Mouse (Mus musculus) heart, adult 2 months (tissue): ENCODE data around the gene Rcvrn. TPM values are rescaled to one million over a fixed set of nuclear protein-coding genes. Genes with fewer than 3 reads are reported as not detected.

Experiments used
- DNase-seq, 2 experiments: peaks; one replicate each; pipeline ENCODE4 v3.0.0; 2021
- H3K27ac ChIP-seq: fragments of 200-600 bp; 2 replicates; pipeline ENCODE4 v1.8.1; 2022
- H3K27me3 ChIP-seq: fragments of 200-500 bp; 2 replicates; pipeline ENCODE4 v1.6.1; 2012; ENCODE audit warnings: mild to moderate bottlenecking, low read length, inconsistent platforms, mixed read lengths; ENCODE audit not compliant: control insufficient read depth, insufficient read depth
- H3K36me3 ChIP-seq: fragments of 200-500 bp; 2 replicates; pipeline ENCODE4 v1.6.1; 2012; ENCODE audit warnings: low read length, inconsistent platforms; ENCODE audit not compliant: control insufficient read depth, insufficient read depth
- H3K4me1 ChIP-seq: fragments of 200-500 bp; 2 replicates; pipeline ENCODE4 v1.6.1; 2011; ENCODE audit warnings: low read length; ENCODE audit not compliant: control insufficient read depth, insufficient read depth
- H3K4me3 ChIP-seq: fragments of 200-600 bp; 2 replicates; pipeline ENCODE4 v1.8.1; 2022
- H3K79me2 ChIP-seq: fragments of 200-500 bp; replicated peaks from 2 replicates; pipeline ENCODE4 v1.6.1; 2012; ENCODE audit warnings: mild to moderate bottlenecking, inconsistent platforms, low read length, moderate library complexity, mixed read lengths; ENCODE audit not compliant: control insufficient read depth, insufficient read depth
- H3K9ac ChIP-seq: fragments of 200-500 bp; 2 replicates; pipeline ENCODE4 v1.6.1; 2012; ENCODE audit warnings: low read depth, mild to moderate bottlenecking, control low read depth, inconsistent platforms, low read length, mixed read lengths
- CTCF ChIP-seq: fragments of 200-600 bp; IDR thresholded peaks from 2 replicates; pipeline ENCODE4 v1.8.1; 2022; ENCODE audit warnings: antibody characterized with exemption, mild to moderate bottlenecking, moderate library complexity
- EP300 ChIP-seq: fragments of 200-500 bp; IDR thresholded peaks from 2 replicates; pipeline ENCODE4 v1.6.1; 2011; ENCODE audit warnings: low read depth, low read length, control low read depth; ENCODE audit not compliant: insufficient read depth
- POLR2A ChIP-seq: fragments of 200-500 bp; IDR thresholded peaks from 2 replicates; pipeline ENCODE4 v1.6.1; 2011; ENCODE audit warnings: mild to moderate bottlenecking, low read depth, low read length, control low read depth; ENCODE audit not compliant: insufficient read depth
- WGBS: fragments of 180-500 bp; shearing (Covaris S2); methylation state at CpG from one replicate; pipeline ENCODE4 v1.1.7; 2018; 5-methylcytosine and 5-hydroxymethylcytosine counted together
- intact Hi-C: fragments of 180-260 bp; cut with DNase I; formaldehyde crosslinking; loops from one replicate; pipeline ENCODE4 v1.15.1; 2025
- polyA plus RNA-seq: library from polyadenylated mRNA; depleted of rRNA; stranded (reverse); fragments of >200 nt; gene quantifications from 2 replicates; pipeline ENCODE4 v1.2.3, GENCODE M21; 2012
- total RNA-seq, 2 experiments: library from RNA; stranded (reverse); gene quantifications; 2 replicates each; pipeline ENCODE4 v1.2.3; 2021

Gene Rcvrn
- total and polyA plus RNA-seq, 3 experiments = not detected

DNA sequence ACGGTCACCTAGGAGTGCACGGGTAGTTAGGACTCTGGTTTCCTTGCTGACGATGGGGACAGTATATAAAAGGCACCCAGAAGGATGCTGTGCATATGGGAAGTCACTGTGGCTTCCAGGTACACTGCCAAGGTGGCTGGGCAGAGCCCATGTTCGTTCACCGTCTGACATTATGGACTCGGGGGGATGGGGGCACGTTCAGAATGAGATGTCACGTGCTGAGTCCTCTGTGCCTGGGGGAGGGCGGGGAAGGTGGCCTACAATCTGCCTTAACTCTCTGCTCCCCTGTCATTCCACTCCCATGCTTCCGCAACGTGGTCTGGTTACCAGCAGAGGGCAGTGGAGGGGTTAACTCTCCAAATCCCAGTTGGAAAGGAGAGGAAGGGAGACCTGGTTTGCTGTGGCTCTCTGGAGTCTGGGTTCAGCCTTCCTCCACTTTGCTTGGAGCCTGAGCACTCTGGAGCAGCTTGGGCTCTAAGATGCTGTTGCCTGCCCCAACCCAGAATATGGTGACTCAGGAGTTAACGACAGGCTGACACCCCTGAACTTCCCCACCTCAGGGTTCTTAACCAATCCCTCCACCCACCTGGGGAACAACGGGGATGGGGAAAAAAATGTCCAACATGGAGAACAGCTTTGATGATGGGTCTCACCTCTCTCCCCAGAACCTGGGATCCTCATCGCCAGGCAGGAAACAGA lies 42.8 kb upstream of the Rcvrn start:
- Histone ChIP-seq H3K79me2 (no peaks in the 10 kb centered on the region), H3K9ac (no peak overlapping the region), H3K4me1 (no peaks in the 10 kb centered on the region), H3K4me3 (no peak overlapping the region), H3K27me3 (no peaks in the 10 kb centered on the region), H3K36me3 (no peaks in the 10 kb centered on the region), H3K27ac (no peak overlapping the region)
- DNase-seq = no peak
- WGBS = 25% methylated on average over 14 of the region's 14 CpGs
- intact Hi-C loops = no loop called here
- TF ChIP-seq POLR2A (no peak), CTCF (peak; percentile 60), EP300 (no peak)

DNA sequence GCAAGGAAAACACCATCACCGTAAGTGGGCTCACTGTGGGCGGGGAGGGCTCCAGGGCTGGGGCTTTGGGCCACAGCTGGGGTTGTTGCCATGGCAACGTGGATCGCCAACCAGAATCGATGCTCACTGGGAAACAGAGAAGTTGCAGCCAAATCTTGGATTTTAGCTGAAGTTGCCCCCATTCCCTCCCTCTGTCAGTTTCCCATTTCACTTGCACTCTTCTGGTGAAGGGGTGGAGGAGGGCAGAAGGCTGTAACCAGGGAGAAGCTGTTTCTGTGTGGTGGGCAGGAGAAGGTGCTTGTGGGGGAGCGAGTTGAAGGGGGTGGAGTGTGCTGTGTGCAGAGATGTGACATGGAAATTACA lies 42.3 kb upstream of the Rcvrn start:
- H3K9ac ChIP-seq = no peak overlapping the region
- H3K27ac ChIP-seq = no peak overlapping the region
- no peaks in the 10 kb centered on the region for H3K79me2 ChIP-seq
- intact Hi-C loops = no loop called here
- no peaks in the 10 kb centered on the region for H3K27me3 ChIP-seq
- DNase-seq = no peak
- H3K36me3 ChIP-seq = no peaks in the 10 kb centered on the region
- no peak overlapping the region for H3K4me3 ChIP-seq
- no peaks in the 10 kb centered on the region for H3K4me1 ChIP-seq
- 53% methylated on average over 6 of the region's 6 CpGs for WGBS
- TF ChIP-seq EP300 = no peak
- TF ChIP-seq POLR2A = no peak
- TF ChIP-seq CTCF = no peak

DNA sequence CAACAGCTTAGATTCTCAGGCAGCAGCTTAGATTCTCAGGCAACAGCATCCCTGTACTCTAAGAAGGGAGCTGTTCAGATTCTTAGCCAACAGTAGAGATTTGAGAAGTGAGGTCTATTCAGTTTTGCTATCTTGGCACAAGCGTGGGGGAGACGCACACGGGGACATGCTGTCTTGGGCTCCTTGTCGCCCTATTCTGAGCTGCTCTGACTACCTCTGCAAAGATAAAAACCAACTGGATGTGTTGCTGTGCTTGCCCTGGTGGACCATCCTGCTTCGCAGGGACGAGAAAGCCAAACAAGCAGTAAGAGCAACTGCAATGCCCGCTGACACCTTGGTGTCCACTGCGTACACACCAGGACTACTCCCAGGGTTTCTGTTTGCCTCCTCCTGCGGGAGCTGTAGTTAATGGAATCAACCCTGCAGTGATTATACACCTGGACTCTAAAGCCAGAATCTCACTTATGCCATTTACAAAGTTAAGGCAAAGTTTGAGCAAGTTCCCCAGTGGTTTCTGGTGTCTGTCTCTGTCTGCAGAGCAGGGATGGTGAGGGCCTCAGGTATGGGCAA lies 41.5 kb upstream of the Rcvrn start:
- DNase-seq = no peak
- intact Hi-C loops = no loop called here
- Histone ChIP-seq H3K27ac (no peak overlapping the region), H3K4me1 (no peaks in the 10 kb centered on the region), H3K36me3 (no peaks in the 10 kb centered on the region), H3K79me2 (no peaks in the 10 kb centered on the region), H3K27me3 (no peaks in the 10 kb centered on the region), H3K9ac (no peak overlapping the region), H3K4me3 (no peak overlapping the region)
- TF ChIP-seq CTCF (no peak), EP300 (no peak), POLR2A (no peak)
- WGBS = 88% methylated on average over 9 of the region's 9 CpGs

DNA sequence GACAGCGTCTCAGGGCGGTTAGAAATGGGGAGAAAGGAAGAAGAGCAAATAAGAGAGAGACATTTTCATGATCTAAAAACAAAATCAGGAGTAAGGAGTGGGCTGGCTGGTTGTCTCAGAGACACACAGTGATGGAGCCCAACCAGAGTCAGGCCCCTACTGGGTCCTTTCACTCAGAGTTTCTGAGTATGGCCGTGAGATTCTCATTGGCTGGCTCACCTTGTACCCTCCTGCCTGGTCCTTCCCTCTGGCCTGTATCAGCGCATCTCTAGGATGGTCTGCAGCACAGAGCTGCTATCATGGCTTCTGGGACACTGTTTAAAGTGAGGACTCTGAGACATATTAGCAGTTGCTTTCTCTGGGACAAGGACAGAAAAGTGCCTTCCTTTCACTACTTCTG lies 40.6 kb upstream of the Rcvrn start:
- Histone ChIP-seq H3K9ac (no peak overlapping the region), H3K79me2 (no peaks in the 10 kb centered on the region), H3K27ac (no peak overlapping the region), H3K36me3 (no peaks in the 10 kb centered on the region), H3K27me3 (no peaks in the 10 kb centered on the region), H3K4me1 (no peaks in the 10 kb centered on the region), H3K4me3 (no peak overlapping the region)
- intact Hi-C loops = no loop called here
- WGBS = 92% methylated on average over 4 of the region's 4 CpGs
- TF ChIP-seq POLR2A (no peak), CTCF (no peak), EP300 (no peak)
- DNase-seq = no peak

DNA sequence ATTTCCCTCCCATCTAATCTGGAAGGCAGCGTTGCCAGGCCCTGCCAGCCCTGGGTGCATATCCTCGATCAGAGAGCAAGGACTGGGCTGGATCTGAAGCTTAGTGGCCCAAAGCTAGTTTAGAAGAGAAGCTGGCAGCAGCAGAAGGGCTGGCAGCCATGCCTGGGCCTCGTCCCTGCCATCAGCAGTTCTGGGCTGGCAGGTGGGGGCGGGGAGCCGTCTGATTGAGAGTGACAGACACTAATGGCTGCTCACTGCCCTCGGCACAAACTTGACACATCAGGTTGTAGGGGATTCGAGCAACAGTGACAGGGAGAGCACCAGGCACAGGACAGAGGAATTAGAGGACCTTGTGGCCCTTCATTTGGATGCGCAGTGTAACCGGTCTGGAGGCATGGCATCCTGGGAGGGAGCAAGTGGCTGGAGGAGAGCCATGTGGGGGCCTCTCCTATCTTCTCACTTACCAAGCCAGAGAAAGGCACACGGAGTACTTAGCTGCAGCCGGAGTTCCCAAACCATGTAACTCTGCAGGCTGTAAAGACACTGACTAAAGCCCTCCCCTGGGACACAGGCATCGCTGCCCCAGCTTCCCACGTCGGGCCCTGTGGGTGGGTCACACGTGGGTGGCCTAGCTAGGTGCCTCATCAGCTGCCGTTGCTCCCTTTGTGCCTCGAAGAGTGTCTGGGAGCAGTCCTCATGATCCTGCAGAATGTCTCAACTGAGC lies 39.7 kb upstream of the Rcvrn start:
- DNase-seq = peak in 1 of 2 experiments; percentile 32
- Histone ChIP-seq H3K27ac (no peak overlapping the region), H3K36me3 (no peaks in the 10 kb centered on the region), H3K79me2 (no peaks in the 10 kb centered on the region), H3K9ac (no peak overlapping the region), H3K27me3 (no peaks in the 10 kb centered on the region), H3K4me1 (no peaks in the 10 kb centered on the region), H3K4me3 (no peak overlapping the region)
- TF ChIP-seq POLR2A (no peak), EP300 (no peak), CTCF (no peak)
- WGBS = 52% methylated on average over 17 of the region's 17 CpGs
- intact Hi-C loops = no loop called here

DNA sequence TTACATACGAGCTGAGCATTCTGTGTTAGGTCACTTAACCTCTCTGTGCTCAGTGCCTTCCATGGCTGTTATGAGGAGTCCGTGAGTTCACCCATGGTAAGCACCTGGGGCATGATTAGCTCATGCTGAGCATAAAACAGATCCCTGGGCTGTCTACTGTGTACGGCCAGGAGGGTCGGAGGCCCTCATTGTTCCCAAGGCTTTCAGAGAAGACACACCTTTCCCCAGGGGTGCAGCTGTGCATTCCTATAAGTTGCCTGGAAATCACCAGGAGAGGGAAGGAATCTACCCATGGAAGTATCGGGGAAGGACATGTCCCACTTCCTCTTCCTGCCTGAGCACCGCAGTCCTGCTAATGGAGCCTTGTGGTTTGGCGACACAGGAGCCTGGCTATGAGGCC lies 38.8 kb upstream of the Rcvrn start:
- DNase-seq = no peak
- Histone ChIP-seq H3K4me1 (no peaks in the 10 kb centered on the region), H3K27ac (no peak overlapping the region), H3K4me3 (no peak overlapping the region), H3K36me3 (no peaks in the 10 kb centered on the region), H3K79me2 (no peaks in the 10 kb centered on the region), H3K27me3 (no peaks in the 10 kb centered on the region), H3K9ac (no peak overlapping the region)
- intact Hi-C loops = no loop called here
- 72% methylated on average over 7 of the region's 7 CpGs for whole genome bisulfite sequencing
- TF ChIP-seq CTCF (no peak), EP300 (no peak), POLR2A (no peak)
